Mouse (Mus musculus): ENCODE data around the gene Upp1. TPM values are rescaled to one million over a fixed set of nuclear protein-coding genes. Genes with fewer than 3 reads are reported as not detected.
"Not testable (repeated sequence)": the region's sequence is repeated elsewhere in the genome, so short reads cannot be mapped to it uniquely, and the experiment has no call there.

Upp1 gene
- polyA plus RNA-seq, 1 experiment from 2014 or later: 6.1 TPM

GRCm38 (mm10) chr11:9128110-9128509 lies 10.2 kb downstream of the Upp1 start:
- Histone ChIP-seq H3K27me3 (peaks cover 4% of the 10 kb centered on the region; the same call in 1 of the 2 replicates), H3K9ac (no peak overlapping the region), H3K36me3 (no peaks in the 10 kb centered on the region), H3K9me3 (no peaks in the 10 kb centered on the region), H3K4me3 (no peak overlapping the region), H3K4me2 (no peak overlapping the region), H3K4me1 (no peaks in the 10 kb centered on the region), H3K27ac (no peak overlapping the region)
- 53% methylated on average over 2 of the region's 2 CpGs for WGBS
- no peak for ATAC-seq (ENCODE audit: insufficient number of reproducible peaks, low FRiP score, low TSS enrichment, low read depth)

- Histone ChIP-seq H3K27me3 (peaks cover 4% of the 10 kb centered on the region; the same call in 1 of the 2 replicates), H3K4me1 (no peaks in the 10 kb centered on the region), H3K36me3 (no peaks in the 10 kb centered on the region), H3K4me3 (no peak overlapping the region), H3K9ac (no peak overlapping the region), H3K27ac (no peak overlapping the region), H3K9me3 (no peaks in the 10 kb centered on the region), H3K4me2 (no peak overlapping the region)
- WGBS: 91% methylated on average over 8 of the region's 8 CpGs
- no peak for ATAC-seq (ENCODE audit: insufficient number of reproducible peaks, low FRiP score, low TSS enrichment, low read depth)
Measured at GRCm38 (mm10) chr11:9129528-9129927, 11.6 kb downstream of the Upp1 start.

- H3K27ac ChIP-seq: no peak overlapping the region
- 87% methylated on average over 7 of the region's 7 CpGs for WGBS
- no peaks in the 10 kb centered on the region for H3K9me3 ChIP-seq
- H3K4me1 ChIP-seq: no peaks in the 10 kb centered on the region
- no peaks in the 10 kb centered on the region for H3K36me3 ChIP-seq
- H3K27me3 ChIP-seq: 0 out of 2 replicates have a peak, but pooled peaks cover 4% of the 10 kb centered on the region
- no peak overlapping the region for H3K4me2 ChIP-seq
- H3K4me3 ChIP-seq: no peak overlapping the region
- ATAC-seq (ENCODE audit: insufficient number of reproducible peaks, low FRiP score, low TSS enrichment, low read depth): no peak
- no peak overlapping the region for H3K9ac ChIP-seq
Measured at GRCm38 (mm10) chr11:9131688-9132087, 13.8 kb downstream of the Upp1 start.

GRCm38 (mm10) chr11:9135589-9136246 lies 17.8 kb downstream of the Upp1 start:
- Histone ChIP-seq H3K27ac (no peak overlapping the region), H3K9ac (no peak overlapping the region), H3K27me3 (0 out of 2 replicates have a peak, but pooled peaks cover 4% of the 10 kb centered on the region), H3K4me2 (no peak overlapping the region), H3K4me1 (no peaks in the 10 kb centered on the region), H3K4me3 (no peak overlapping the region), H3K36me3 (no peaks in the 10 kb centered on the region), H3K9me3 (no peaks in the 10 kb centered on the region)
- ATAC-seq (ENCODE audit: insufficient number of reproducible peaks, low FRiP score, low TSS enrichment, low read depth): no peak
- 69% methylated on average over 11 of the region's 11 CpGs for WGBS

- Histone ChIP-seq H3K4me1 (no peaks in the 10 kb centered on the region), H3K4me3 (no peak overlapping the region), H3K9ac (no peak overlapping the region), H3K4me2 (no peak overlapping the region), H3K9me3 (no peaks in the 10 kb centered on the region), H3K27ac (no peak overlapping the region), H3K27me3 (0 out of 2 replicates have a peak, but pooled peaks cover 4% of the 10 kb centered on the region), H3K36me3 (no peaks in the 10 kb centered on the region)
- WGBS: 5% methylated on average over 5 of the region's 5 CpGs
- ATAC-seq (ENCODE audit: insufficient number of reproducible peaks, low FRiP score, low TSS enrichment, low read depth): no peak
Measured at GRCm38 (mm10) chr11:9136471-9136870, 18.6 kb downstream of the Upp1 start.

GRCm38 (mm10) chr11:9145113-9145512 lies 27.2 kb downstream of the Upp1 start:
- Histone ChIP-seq H3K36me3 (no peaks in the 10 kb centered on the region), H3K9me3 (no peaks in the 10 kb centered on the region), H3K4me1 (no peaks in the 10 kb centered on the region), H3K9ac (no peak overlapping the region), H3K27me3 (no peaks in the 10 kb centered on the region), H3K27ac (no peak overlapping the region), H3K4me3 (no peak overlapping the region), H3K4me2 (no peak overlapping the region)
- no peak for ATAC-seq (ENCODE audit: insufficient number of reproducible peaks, low FRiP score, low TSS enrichment, low read depth)
- WGBS: 76% methylated on average over 2 of the region's 2 CpGs

GRCm38 (mm10) chr11:9146115-9146514 lies 28.2 kb downstream of the Upp1 start:
- Histone ChIP-seq H3K4me2 (no peak overlapping the region), H3K27ac (no peak overlapping the region), H3K36me3 (no peaks in the 10 kb centered on the region), H3K9ac (no peak overlapping the region), H3K9me3 (no peaks in the 10 kb centered on the region), H3K4me1 (no peaks in the 10 kb centered on the region), H3K4me3 (no peak overlapping the region), H3K27me3 (no peaks in the 10 kb centered on the region)
- 90% methylated on average over 4 of the region's 4 CpGs for WGBS
- no peak for ATAC-seq (ENCODE audit: insufficient number of reproducible peaks, low FRiP score, low TSS enrichment, low read depth)

- Histone ChIP-seq H3K4me1 (no peaks in the 10 kb centered on the region), H3K9me3 (no peaks in the 10 kb centered on the region), H3K4me3 (no peak overlapping the region), H3K4me2 (no peak overlapping the region), H3K27ac (no peak overlapping the region), H3K27me3 (no peaks in the 10 kb centered on the region), H3K9ac (no peak overlapping the region), H3K36me3 (no peaks in the 10 kb centered on the region)
- 81% methylated on average over 1 of the region's 1 CpGs for WGBS
- ATAC-seq (ENCODE audit: insufficient number of reproducible peaks, low FRiP score, low TSS enrichment, low read depth): no peak
Measured at GRCm38 (mm10) chr11:9146683-9147082, 28.8 kb downstream of the Upp1 start.

GRCm38 (mm10) chr11:9148206-9148605 lies 30.3 kb downstream of the Upp1 start:
- Histone ChIP-seq H3K27ac (no peak overlapping the region), H3K4me1 (no peaks in the 10 kb centered on the region), H3K4me2 (no peak overlapping the region), H3K27me3 (no peaks in the 10 kb centered on the region), H3K9me3 (no peaks in the 10 kb centered on the region), H3K4me3 (no peak overlapping the region), H3K36me3 (no peaks in the 10 kb centered on the region), H3K9ac (no peak overlapping the region)
- WGBS: 70% methylated on average over 2 of the region's 2 CpGs
- ATAC-seq (ENCODE audit: insufficient number of reproducible peaks, low FRiP score, low TSS enrichment, low read depth): no peak

GRCm38 (mm10) chr11:9150403-9150802 lies 32.5 kb downstream of the Upp1 start:
- not testable (repeated sequence) for H3K9ac ChIP-seq; H3K4me2 ChIP-seq; H3K4me3 ChIP-seq; H3K27me3 ChIP-seq; H3K27ac ChIP-seq; H3K36me3 ChIP-seq; H3K9me3 ChIP-seq; ATAC-seq (ENCODE audit: insufficient number of reproducible peaks, low FRiP score, low TSS enrichment, low read depth); H3K4me1 ChIP-seq
- 90% methylated on average over 25 of the region's 25 CpGs for WGBS

GRCm38 (mm10) chr11:9159953-9160352 lies 42.0 kb downstream of the Upp1 start:
- no peak overlapping the region for H3K27ac ChIP-seq
- WGBS: 41% methylated on average over 3 of the region's 3 CpGs
- no peaks in the 10 kb centered on the region for H3K4me1 ChIP-seq
- no peak overlapping the region for H3K4me2 ChIP-seq
- no peaks in the 10 kb centered on the region for H3K27me3 ChIP-seq
- no peaks in the 10 kb centered on the region for H3K36me3 ChIP-seq
- H3K4me3 ChIP-seq: no peak overlapping the region
- H3K9me3 ChIP-seq: no peaks in the 10 kb centered on the region
- no peak for ATAC-seq (ENCODE audit: insufficient number of reproducible peaks, low FRiP score, low TSS enrichment, low read depth)
- H3K9ac ChIP-seq: no peak overlapping the region

- Histone ChIP-seq H3K4me3 (no peak overlapping the region), H3K36me3 (no peaks in the 10 kb centered on the region), H3K27me3 (no peaks in the 10 kb centered on the region), H3K4me2 (no peak overlapping the region), H3K9me3 (no peaks in the 10 kb centered on the region), H3K4me1 (no peaks in the 10 kb centered on the region), H3K27ac (no peak overlapping the region), H3K9ac (no peak overlapping the region)
- ATAC-seq (ENCODE audit: insufficient number of reproducible peaks, low FRiP score, low TSS enrichment, low read depth): no peak
- WGBS: 54% methylated on average over 2 of the region's 2 CpGs
Measured at GRCm38 (mm10) chr11:9167331-9167730, 49.4 kb downstream of the Upp1 start.

- H3K4me1 ChIP-seq: no peaks in the 10 kb centered on the region
- no peaks in the 10 kb centered on the region for H3K27me3 ChIP-seq
- ATAC-seq (ENCODE audit: insufficient number of reproducible peaks, low FRiP score, low TSS enrichment, low read depth): no peak
- no peak overlapping the region for H3K9ac ChIP-seq
- H3K36me3 ChIP-seq: no peaks in the 10 kb centered on the region
- no peak overlapping the region for H3K4me3 ChIP-seq
- H3K4me2 ChIP-seq: no peak overlapping the region
- 77% methylated on average over 1 of the region's 1 CpGs for WGBS
- H3K27ac ChIP-seq: no peak overlapping the region
- H3K9me3 ChIP-seq: no peaks in the 10 kb centered on the region
Measured at GRCm38 (mm10) chr11:9181477-9181876, 63.6 kb downstream of the Upp1 start.
